ENCODE assay signal across 34 mouse cellular contexts in the genomic region with DNA sequence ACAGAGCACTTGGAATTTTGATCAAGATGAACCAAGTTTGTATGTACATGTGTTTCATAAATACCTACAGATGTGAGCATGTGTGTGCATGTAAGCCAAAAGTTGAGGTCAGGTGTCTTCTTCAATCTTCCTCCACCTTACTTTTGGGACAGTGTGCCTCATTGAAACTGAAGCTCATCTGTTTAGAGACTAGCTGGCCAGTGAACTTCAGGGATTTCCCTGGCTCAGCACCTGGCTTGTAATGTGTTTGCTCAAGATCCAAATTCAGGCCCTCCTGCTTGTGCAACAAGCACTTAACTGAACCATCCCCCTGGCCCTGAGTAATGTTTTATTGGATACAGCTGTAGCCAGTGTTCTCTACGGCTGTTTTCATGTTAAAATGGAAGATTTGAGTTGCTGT. TPM values are rescaled to one million over a fixed set of nuclear protein-coding genes. Genes with fewer than 3 reads are reported as not detected.
A peak's percentile ranks its signal among the peaks of the same experiment; 100 is the strongest.
DNase-seq lines count a peak whose midpoint lies in the region; ATAC-seq and TF ChIP-seq lines count a peak whose summit lies in the region.
"Had no signal": no experiment of that assay in that cellular context is flagged by ENCODE, and none has a peak within 500 bp of the region (broad histone marks: within the 10 kb centered on the region; RNA-seq: fewer than 3 reads in every experiment).

No protein-coding gene starts in this region.

- no peaks in the 10 kb centered on the region for H3K36me3 ChIP-seq in embryonic facial prominence, embryonic 11.5 days (replicated peaks; ENCODE audit: control insufficient read depth, insufficient read depth, low read depth, low read length)
- no peaks in the 10 kb centered on the region for H3K36me3 ChIP-seq in embryonic facial prominence, embryonic 10.5 days (replicated peaks)
- H3K36me3 ChIP-seq in liver, adult 2 months (ENCODE audit: control insufficient read depth, insufficient read depth, low read length) = no peaks in the 10 kb centered on the region
- no peaks in the 10 kb centered on the region for H3K36me3 ChIP-seq in liver, embryonic 11.5 days (ENCODE audit: control insufficient read depth, insufficient read depth, low read length)
- H3K36me3 ChIP-seq in hindbrain, postnatal 0 days (ENCODE audit: insufficient read depth, low read length) = no peaks in the 10 kb centered on the region
- H3K36me3 ChIP-seq: heart, embryonic 10.5 days; heart, embryonic 15.5 days; hindbrain, embryonic 12.5 days; liver, embryonic 12.5 days had no signal

- TF ChIP-seq CTCF in liver, adult 2 months (IDR thresholded peaks at IDR 0.05; ENCODE audit: low read depth, low read length) = no peak
- TF ChIP-seq CTCF in hindbrain, postnatal 0 days (IDR thresholded peaks at IDR 0.05; ENCODE audit: low read depth) = no peak
- no peak for TF ChIP-seq CTCF in layer of hippocampus, adult 2 months (conservative IDR thresholded peaks at IDR 0.05)

- H3K4me2 ChIP-seq in embryonic facial prominence, embryonic 11.5 days (ENCODE audit: low read depth, low read length) = no peak overlapping the region
- H3K4me2 ChIP-seq in liver, embryonic 11.5 days = no peak overlapping the region
- H3K4me2 ChIP-seq in hindbrain, postnatal 0 days (ENCODE audit: low read depth, low read length) = no peak overlapping the region
- H3K4me2 ChIP-seq: heart, embryonic 15.5 days; hindbrain, embryonic 12.5 days; liver, embryonic 12.5 days had no signal

- no peaks in the 10 kb centered on the region for H3K27me3 ChIP-seq in embryonic facial prominence, embryonic 11.5 days (ENCODE audit: control insufficient read depth, insufficient read depth, low read length)
- H3K27me3 ChIP-seq in embryonic facial prominence, embryonic 10.5 days (replicated peaks; ENCODE audit: low read depth, poor library complexity, severe bottlenecking) = no peaks in the 10 kb centered on the region
- H3K27me3 ChIP-seq in liver, adult 2 months (ENCODE audit: control insufficient read depth, insufficient read depth, low read length) = no peaks in the 10 kb centered on the region
- no peaks in the 10 kb centered on the region for H3K27me3 ChIP-seq in liver, embryonic 11.5 days (replicated peaks; ENCODE audit: control insufficient read depth, insufficient read depth, low read length)
- no peaks in the 10 kb centered on the region for H3K27me3 ChIP-seq in hindbrain, postnatal 0 days (ENCODE audit: insufficient read depth, low read length)
- H3K27me3 ChIP-seq: heart, embryonic 15.5 days; hindbrain, embryonic 12.5 days; liver, embryonic 12.5 days had no signal

- no peak for TF ChIP-seq POLR2A in liver, adult 2 months (IDR thresholded peaks at IDR 0.05; ENCODE audit: extremely low read depth, insufficient read depth, low read length)

- H3K9me3 ChIP-seq in embryonic facial prominence, embryonic 11.5 days (replicated peaks; ENCODE audit: control insufficient read depth, low read length) = no peaks in the 10 kb centered on the region
- H3K9me3 ChIP-seq in embryonic facial prominence, embryonic 10.5 days = no peaks in the 10 kb centered on the region
- no peaks in the 10 kb centered on the region for H3K9me3 ChIP-seq in liver, embryonic 11.5 days (ENCODE audit: control insufficient read depth, low read length)
- no peaks in the 10 kb centered on the region for H3K9me3 ChIP-seq in hindbrain, postnatal 0 days (ENCODE audit: low read length)
- H3K9me3 ChIP-seq: heart, embryonic 10.5 days; heart, embryonic 15.5 days; hindbrain, embryonic 12.5 days; liver, embryonic 12.5 days had no signal

- WGBS in embryonic facial prominence, embryonic 11.5 days = 33% methylated on average over 1 of the region's 1 CpGs
- WGBS in embryonic facial prominence, embryonic 10.5 days = 51% methylated on average over 1 of the region's 1 CpGs
- WGBS in liver, adult 2 months = 17% methylated on average over 1 of the region's 1 CpGs
- WGBS in liver, embryonic 11.5 days = 49% methylated on average over 1 of the region's 1 CpGs
- WGBS in hindbrain, postnatal 0 days = 79% methylated on average over 1 of the region's 1 CpGs

- no peaks in the 10 kb centered on the region for H3K4me1 ChIP-seq in embryonic facial prominence, embryonic 11.5 days (ENCODE audit: control insufficient read depth, insufficient read depth, low read length)
- H3K4me1 ChIP-seq in embryonic facial prominence, embryonic 10.5 days = 0 out of 2 replicates have a peak, but pooled peaks cover 4% of the 10 kb centered on the region
- H3K4me1 ChIP-seq in liver, adult 2 months (ENCODE audit: control insufficient read depth, insufficient read depth, low read length) = 0 out of 2 replicates have a peak, but pooled peaks cover 2% of the 10 kb centered on the region
- no peaks in the 10 kb centered on the region for H3K4me1 ChIP-seq in liver, embryonic 11.5 days (replicated peaks; ENCODE audit: control insufficient read depth, insufficient read depth, low read length)
- no peaks in the 10 kb centered on the region for H3K4me1 ChIP-seq in hindbrain, postnatal 0 days (ENCODE audit: insufficient read depth, low read length)
- H3K4me1 ChIP-seq: heart, embryonic 10.5 days; heart, embryonic 15.5 days; hindbrain, embryonic 12.5 days; liver, embryonic 12.5 days had no signal

- DNase-seq in embryonic facial prominence, embryonic 11.5 days (ENCODE audit: low spot score) = peak; percentile 56
- no peak for DNase-seq in embryonic facial prominence, embryonic 10.5 days (ENCODE audit: low spot score)
- DNase-seq in liver, adult 2 months (ENCODE audit: extremely low read depth, low read depth, low spot score) = peak; percentile 29
- no peak for DNase-seq in liver, embryonic 11.5 days (ENCODE audit: low spot score)
- DNase-seq in forelimb bud, embryonic 11.5 days (ENCODE audit: low read depth, low spot score) = peak; percentile 48
- peak; percentile 16 for DNase-seq in skeletal muscle tissue, adult 2 months (ENCODE audit: low read depth, low spot score)
- no peak for DNase-seq in hindbrain, postnatal 0 days (ENCODE audit: low spot score)
- DNase-seq in layer of hippocampus, adult 2 months (ENCODE audit: low spot score in 2 of 2) = no peak
- DNase-seq: adrenal gland, adult 8-10 months; cerebellum, adult 8-10 months; cerebellum, postnatal 25 days; heart, postnatal 36 days; kidney, adult 9 months; kidney, postnatal 10 days; layer of hippocampus, adult 9-11 months; liver, postnatal 0 days; midbrain, embryonic 14.5 days; right cerebral cortex, postnatal 14 days; thymus, postnatal 25 days had no signal

- no peak overlapping the region for H3K9ac ChIP-seq in embryonic facial prominence, embryonic 11.5 days (replicated peaks; ENCODE audit: low read length)
- H3K9ac ChIP-seq in liver, adult 2 months (ENCODE audit: low read depth, low read length) = no peak overlapping the region
- no peak overlapping the region for H3K9ac ChIP-seq in liver, embryonic 11.5 days (ENCODE audit: low read depth, low read length)
- no peak overlapping the region for H3K9ac ChIP-seq in hindbrain, postnatal 0 days (replicated peaks; ENCODE audit: low read length)
- H3K9ac ChIP-seq: heart, embryonic 15.5 days; hindbrain, embryonic 12.5 days; liver, embryonic 12.5 days; liver, postnatal 0 days had no signal

- ATAC-seq in embryonic facial prominence, embryonic 11.5 days (replicated peaks; ENCODE audit: insufficient number of reproducible peaks, low FRiP score, low TSS enrichment, low read depth) = no peak
- ATAC-seq in liver, embryonic 11.5 days (replicated peaks; ENCODE audit: low FRiP score) = no peak
- no peak for ATAC-seq in hindbrain, postnatal 0 days
- ATAC-seq: forebrain, embryonic 14.5 days; intestine, embryonic 16.5 days; liver, embryonic 12.5 days; liver, postnatal 0 days; lung, postnatal 0 days had no signal

- no peak overlapping the region for H3K27ac ChIP-seq in embryonic facial prominence, embryonic 11.5 days (replicated peaks; ENCODE audit: low read depth, low read length)
- no peak overlapping the region for H3K27ac ChIP-seq in embryonic facial prominence, embryonic 10.5 days (replicated peaks)
- no peak overlapping the region for H3K27ac ChIP-seq in liver, adult 2 months (replicated peaks; ENCODE audit: insufficient read depth, low read depth, low read length)
- no peak overlapping the region for H3K27ac ChIP-seq in liver, embryonic 11.5 days (ENCODE audit: low read depth, low read length)
- H3K27ac ChIP-seq in hindbrain, postnatal 0 days = no peak overlapping the region
- H3K27ac ChIP-seq in layer of hippocampus, adult 2 months = no peak overlapping the region
- H3K27ac ChIP-seq: heart, embryonic 10.5 days; heart, embryonic 15.5 days; hindbrain, embryonic 12.5 days; liver, embryonic 12.5 days; macrophage had no signal

- no peak overlapping the region for H3K4me3 ChIP-seq in embryonic facial prominence, embryonic 11.5 days (ENCODE audit: low read depth, low read length)
- H3K4me3 ChIP-seq in embryonic facial prominence, embryonic 10.5 days = no peak overlapping the region
- no peak overlapping the region for H3K4me3 ChIP-seq in liver, adult 2 months (ENCODE audit: insufficient read depth, low read depth, low read length)
- no peak overlapping the region for H3K4me3 ChIP-seq in liver, embryonic 11.5 days (ENCODE audit: low read depth, low read length)
- no peak overlapping the region for H3K4me3 ChIP-seq in hindbrain, postnatal 0 days (ENCODE audit: low read length)
- H3K4me3 ChIP-seq in layer of hippocampus, adult 2 months = no peak overlapping the region
- H3K4me3 ChIP-seq: heart, embryonic 10.5 days; heart, embryonic 15.5 days; hindbrain, embryonic 12.5 days; liver, embryonic 12.5 days had no signal

- no peaks in the 10 kb centered on the region for H3K79me2 ChIP-seq in liver, adult 2 months (ENCODE audit: control insufficient read depth, insufficient read depth, low read length)

RNA-seq across cellular contexts. Expression of a gene that starts 18.3 kb away (rescaled TPM):
- polyA plus RNA-seq in embryonic facial prominence, embryonic 11.5 days (2014; fragmentation: Nextera tagmentation; extraction: Ambion mirVana) = 113 and 114 TPM in 2 replicates
- 90.5 and 92.0 TPM in 2 replicates for polyA plus RNA-seq in embryonic facial prominence, embryonic 10.5 days (2016; fragmentation: Nextera tagmentation; extraction: Ambion mirVana)
- total RNA-seq in liver, adult 2 months (2014; rRNA removed) = 12.0 and 14.8 TPM in 2 replicates
- polyA plus RNA-seq in liver, adult 2 months (2012; rRNA removed) = 9.1 and 14.7 TPM in 2 replicates
- polyA plus RNA-seq in liver, embryonic 11.5 days (2014; fragmentation: Nextera tagmentation; extraction: Ambion mirVana) = 89.0 and 94.6 TPM in 2 replicates
- 14.5 and 19.1 TPM in 2 replicates for total RNA-seq in hindbrain, postnatal 0 days (2014; rRNA removed)
- polyA plus RNA-seq in hindbrain, postnatal 0 days (2015; fragmentation: Nextera tagmentation; extraction: Ambion mirVana) = 62.1 and 63.3 TPM in 2 replicates
- total RNA-seq in layer of hippocampus, adult 2 months (2021) = 10 to 100 TPM; 34.4 to 36.1 TPM

RNA-seq across cellular contexts. Expression of a gene that starts 22.1 kb away (rescaled TPM):
- not detected in 2 replicates for polyA plus RNA-seq in embryonic facial prominence, embryonic 11.5 days (2014; fragmentation: Nextera tagmentation; extraction: Ambion mirVana)
- not detected in 2 replicates for polyA plus RNA-seq in embryonic facial prominence, embryonic 10.5 days (2016; fragmentation: Nextera tagmentation; extraction: Ambion mirVana)
- total RNA-seq in liver, adult 2 months (2014; rRNA removed) = not detected in 2 replicates
- polyA plus RNA-seq in liver, adult 2 months (2012; rRNA removed) = not detected in 2 replicates
- polyA plus RNA-seq in liver, embryonic 11.5 days (2014; fragmentation: Nextera tagmentation; extraction: Ambion mirVana) = not detected in 2 replicates
- total RNA-seq in hindbrain, postnatal 0 days (2014; rRNA removed) = not detected in 2 replicates
- not detected in 2 replicates for polyA plus RNA-seq in hindbrain, postnatal 0 days (2015; fragmentation: Nextera tagmentation; extraction: Ambion mirVana)
- total RNA-seq in layer of hippocampus, adult 2 months (2021) = not detected
- total RNA-seq: adrenal gland, adult 8-10 months; gastrocnemius, adult 8-10 months; granulocyte monocyte progenitor cell, adult 5-6 weeks; heart, postnatal 36 days; left cerebral cortex, postnatal 14 days; monocyte, adult 5-6 weeks had no signal
- polyA plus RNA-seq: forebrain, embryonic 14.5 days; frontal cortex, adult 2 months; heart, embryonic 10.5 days; heart, embryonic 15.5 days; hindbrain, embryonic 12.5 days; intestine, embryonic 16.5 days; liver, embryonic 12.5 days; liver, postnatal 0 days; lung, postnatal 0 days; macrophage; midbrain, embryonic 14.5 days; neural tube, embryonic 14.5 days; stomach, embryonic 16.5 days had no signal

RNA-seq across cellular contexts. Expression of a gene that starts 29.1 kb away (rescaled TPM):
- polyA plus RNA-seq in embryonic facial prominence, embryonic 11.5 days (2014; fragmentation: Nextera tagmentation; extraction: Ambion mirVana) = not detected in 2 replicates
- polyA plus RNA-seq in embryonic facial prominence, embryonic 10.5 days (2016; fragmentation: Nextera tagmentation; extraction: Ambion mirVana) = 0.04 and 0.05 TPM in 2 replicates
- 0.27 and 0.46 TPM in 2 replicates for total RNA-seq in liver, adult 2 months (2014; rRNA removed)
- 0.22 and 0.24 TPM in 2 replicates for polyA plus RNA-seq in liver, adult 2 months (2012; rRNA removed)
- polyA plus RNA-seq in liver, embryonic 11.5 days (2014; fragmentation: Nextera tagmentation; extraction: Ambion mirVana) = 0.05 and 0.14 TPM in 2 replicates
- total RNA-seq in hindbrain, postnatal 0 days (2014; rRNA removed) = not detected in 2 replicates
- 0.04 TPM in 1 of 2 replicates, not detected in the other for polyA plus RNA-seq in hindbrain, postnatal 0 days (2015; fragmentation: Nextera tagmentation; extraction: Ambion mirVana)
- total RNA-seq in layer of hippocampus, adult 2 months (2021) = under 1 TPM; 0.27 to 0.38 TPM
- total RNA-seq: gastrocnemius, adult 8-10 months had no signal
- polyA plus RNA-seq: forebrain, embryonic 14.5 days; hindbrain, embryonic 12.5 days; liver, embryonic 12.5 days; midbrain, embryonic 14.5 days; neural tube, embryonic 14.5 days had no signal

RNA-seq across cellular contexts. Expression of a gene that starts 36.3 kb away (rescaled TPM):
- 0.26 TPM in 1 of 2 replicates, not detected in the other for polyA plus RNA-seq in embryonic facial prominence, embryonic 11.5 days (2014; fragmentation: Nextera tagmentation; extraction: Ambion mirVana)
- polyA plus RNA-seq in embryonic facial prominence, embryonic 10.5 days (2016; fragmentation: Nextera tagmentation; extraction: Ambion mirVana) = 0.08 TPM in 1 of 2 replicates, not detected in the other
- total RNA-seq in liver, adult 2 months (2014; rRNA removed) = 0.18 and 0.27 TPM in 2 replicates
- polyA plus RNA-seq in liver, adult 2 months (2012; rRNA removed) = 0.02 TPM in 1 of 2 replicates, not detected in the other
- polyA plus RNA-seq in liver, embryonic 11.5 days (2014; fragmentation: Nextera tagmentation; extraction: Ambion mirVana) = 0.15 TPM in 1 of 2 replicates, not detected in the other
- total RNA-seq in hindbrain, postnatal 0 days (2014; rRNA removed) = 0.21 and 0.43 TPM in 2 replicates
- polyA plus RNA-seq in hindbrain, postnatal 0 days (2015; fragmentation: Nextera tagmentation; extraction: Ambion mirVana) = 0.23 and 0.24 TPM in 2 replicates
- total RNA-seq in layer of hippocampus, adult 2 months (2021) = 1 to 10 TPM; 2.2 to 2.8 TPM

Comparison
In these comparisons a context has a peak if more than half of its experiments do, and no peak if none do; other contexts are left out.
1. DNase-seq: peak in embryonic facial prominence, embryonic 11.5 days (single experiment), liver, adult 2 months (single experiment), forelimb bud, embryonic 11.5 days (single experiment) and skeletal muscle tissue, adult 2 months (single experiment); none in embryonic facial prominence, embryonic 10.5 days (single experiment), liver, embryonic 11.5 days (single experiment), hindbrain, postnatal 0 days (single experiment) and layer of hippocampus, adult 2 months (0 of 2).